Mouse (Mus musculus) intestine, embryonic 15.5 days (tissue): Measurements from ENCODE around the gene Nphp3. TPM values are rescaled to one million over a fixed set of nuclear protein-coding genes. Genes with fewer than 3 reads are reported as not detected.

Source experiments
- ATAC-seq: fragments of 200-750 bp; cut with Nextera tagmentation; 2 replicates; pipeline ENCODE4 v1.8.0; 2017; ENCODE audit warnings: moderate TSS enrichment, moderate library complexity
- H3K27ac ChIP-seq: fragments of 300-500 bp; sonication (generic); 2 replicates; pipeline ENCODE4 v1.5.1; 2015; ENCODE audit warnings: mild to moderate bottlenecking, inconsistent platforms
- H3K27me3 ChIP-seq: fragments of 300-500 bp; sonication (generic); replicated peaks from 2 replicates; pipeline ENCODE4 v1.6.1; 2015; ENCODE audit warnings: inconsistent platforms
- H3K36me3 ChIP-seq: fragments of 300-500 bp; sonication (generic); 2 replicates; pipeline ENCODE4 v1.6.1; 2015; ENCODE audit warnings: inconsistent platforms
- H3K4me1 ChIP-seq: fragments of 300-500 bp; sonication (generic); replicated peaks from 2 replicates; pipeline ENCODE4 v1.6.1; 2015; ENCODE audit warnings: inconsistent platforms
- H3K4me2 ChIP-seq: fragments of 300-500 bp; sonication (generic); replicated peaks from 2 replicates; pipeline ENCODE4 v1.6.1; 2015; ENCODE audit warnings: mild to moderate bottlenecking, inconsistent platforms
- H3K4me3 ChIP-seq: fragments of 300-500 bp; sonication (generic); replicated peaks from 2 replicates; pipeline ENCODE4 v1.5.1; 2015; ENCODE audit warnings: inconsistent platforms
- H3K9ac ChIP-seq: fragments of 300-500 bp; sonication (generic); 2 replicates; pipeline ENCODE4 v1.6.1; 2015; ENCODE audit warnings: inconsistent platforms
- H3K9me3 ChIP-seq: fragments of 300-500 bp; sonication (generic); 2 replicates; pipeline ENCODE4 v1.6.1; 2016; ENCODE audit warnings: inconsistent platforms
- WGBS: fragments of 180-500 bp; shearing (Covaris S2); methylation state at CpG from one replicate; pipeline ENCODE4 v1.1.7; 2015; 5-methylcytosine and 5-hydroxymethylcytosine counted together
- polyA plus RNA-seq: library from polyadenylated mRNA; unstranded; fragments of >200 nt; fragmentation: Nextera tagmentation; extraction: Ambion mirVana; gene quantifications from 2 replicates; pipeline ENCODE4 v1.2.1, GENCODE M21; 2015

Nphp3 gene
- polyA plus RNA-seq, result 3.4 and 3.5 TPM in 2 replicates

DNA sequence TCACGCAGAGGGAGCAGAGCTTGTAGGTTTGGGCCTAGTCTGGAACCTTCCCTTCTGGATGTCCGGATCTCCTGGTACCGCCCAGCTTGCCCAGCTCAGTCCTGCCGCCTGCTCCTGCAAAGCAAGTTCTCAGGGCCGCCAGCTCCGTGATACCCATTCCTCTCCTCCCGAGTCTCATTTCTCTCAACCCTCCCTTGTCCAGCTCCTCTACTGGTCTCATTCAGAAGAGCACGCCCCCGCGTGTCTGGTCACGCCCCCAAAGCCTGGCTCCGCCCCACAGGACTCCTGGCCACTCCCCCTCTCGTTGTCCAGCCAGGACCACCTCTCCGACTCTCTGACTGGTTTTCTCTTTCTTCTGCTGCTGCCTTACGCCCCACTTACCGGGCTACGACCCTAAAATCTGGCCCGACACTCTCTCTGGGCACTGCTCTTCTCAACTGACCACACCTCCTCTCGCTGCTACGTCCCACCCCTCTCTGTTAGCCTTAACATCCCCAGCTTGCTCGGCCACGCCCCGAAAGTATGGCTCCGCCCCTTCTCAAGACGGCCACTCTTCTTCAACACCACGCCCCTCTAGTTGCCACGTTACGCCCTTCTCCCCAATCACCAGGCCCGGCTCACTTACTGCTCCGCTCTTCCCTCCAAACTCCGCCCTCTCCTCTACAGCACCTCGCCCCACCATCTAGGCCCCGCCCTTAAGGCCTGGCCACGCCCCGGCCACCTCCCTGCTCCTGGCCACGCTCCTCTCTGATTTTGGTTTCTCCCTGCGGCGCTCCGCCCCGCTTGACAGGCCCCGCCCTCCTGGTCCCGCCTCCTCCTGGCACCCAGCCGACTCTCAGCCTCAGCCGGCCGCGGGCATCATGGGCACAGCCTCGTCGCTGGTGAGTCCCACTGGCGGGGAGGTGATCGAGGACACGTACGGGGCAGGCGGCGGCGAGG is at the start of gene Nphp3:
Gene Nphp3, plus strand, starts transcription at position 624 of the 939 bp plus-strand sequence.
- Histone ChIP-seq H3K9ac (peak within 1 kb of the TSS; percentile 55), H3K4me3 (peak within 1 kb of the TSS; percentile 68), H3K27me3 (no peaks in the 10 kb centered on the region), H3K27ac (peak within 1 kb of the TSS; percentile 88), H3K36me3 (no peaks in the 10 kb centered on the region; the same call in 1 of the 2 replicates), H3K4me1 (peaks cover 9% of the 10 kb centered on the region), H3K9me3 (no peaks in the 10 kb centered on the region), H3K4me2 (peak within 1 kb of the TSS; percentile 85)
- under 1% methylated on average over 55 of the region's 55 CpGs for WGBS
- ATAC-seq, result peak; percentile 98

DNA sequence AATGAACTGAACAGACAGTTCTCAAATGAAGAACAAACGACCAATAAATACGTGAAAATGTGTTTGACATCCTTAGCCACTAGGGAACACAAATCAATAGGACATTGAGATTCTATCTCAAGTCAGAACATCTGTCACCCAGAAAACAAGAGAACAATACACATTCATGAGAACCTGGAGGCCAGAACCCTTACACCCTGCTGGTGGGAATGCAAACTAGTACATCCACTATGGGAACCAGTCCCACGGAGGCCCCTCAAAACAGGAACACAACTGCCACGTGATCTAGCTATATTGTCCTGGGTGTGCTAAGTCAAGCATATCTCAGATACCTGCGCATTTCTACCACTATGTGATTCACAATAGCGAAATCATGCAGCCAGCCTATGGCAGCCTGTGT is 43.6 kb upstream of the Nphp3 start:
- WGBS, result 76% methylated on average over 6 of the region's 6 CpGs
- Histone ChIP-seq H3K4me2 (no peak overlapping the region), H3K27me3 (no peaks in the 10 kb centered on the region), H3K36me3 (no peaks in the 10 kb centered on the region), H3K4me1 (no peaks in the 10 kb centered on the region), H3K9ac (no peak overlapping the region), H3K4me3 (no peak overlapping the region), H3K9me3 (no peaks in the 10 kb centered on the region), H3K27ac (no peak overlapping the region)
- ATAC-seq, result no peak

DNA sequence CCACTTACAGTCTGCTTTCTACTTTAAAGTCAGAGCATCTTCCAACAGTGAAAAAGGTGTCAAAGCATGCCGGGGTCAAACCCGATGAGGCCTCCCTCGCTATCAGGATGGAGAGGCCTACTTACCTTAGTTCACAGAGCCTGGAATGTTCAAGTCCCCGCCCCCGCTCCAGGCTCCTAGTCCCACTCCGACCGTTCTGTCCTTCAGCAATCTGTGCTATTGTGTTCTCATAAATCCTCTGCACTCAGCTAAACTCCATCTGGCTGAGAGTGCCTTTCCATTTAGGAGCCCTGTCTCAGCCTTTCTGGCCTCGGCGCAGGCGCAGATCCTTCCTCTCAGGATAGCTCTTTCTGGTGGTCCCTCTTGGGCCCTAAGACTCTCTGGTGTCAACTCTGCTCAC is 42.4 kb upstream of the Nphp3 start:
- Histone ChIP-seq H3K4me1 (no peaks in the 10 kb centered on the region), H3K9ac (no peak overlapping the region), H3K27me3 (no peaks in the 10 kb centered on the region), H3K4me3 (no peak overlapping the region), H3K9me3 (no peaks in the 10 kb centered on the region), H3K27ac (no peak overlapping the region), H3K36me3 (no peaks in the 10 kb centered on the region), H3K4me2 (no peak overlapping the region)
- no peak for ATAC-seq
- 77% methylated on average over 10 of the region's 10 CpGs for WGBS

DNA sequence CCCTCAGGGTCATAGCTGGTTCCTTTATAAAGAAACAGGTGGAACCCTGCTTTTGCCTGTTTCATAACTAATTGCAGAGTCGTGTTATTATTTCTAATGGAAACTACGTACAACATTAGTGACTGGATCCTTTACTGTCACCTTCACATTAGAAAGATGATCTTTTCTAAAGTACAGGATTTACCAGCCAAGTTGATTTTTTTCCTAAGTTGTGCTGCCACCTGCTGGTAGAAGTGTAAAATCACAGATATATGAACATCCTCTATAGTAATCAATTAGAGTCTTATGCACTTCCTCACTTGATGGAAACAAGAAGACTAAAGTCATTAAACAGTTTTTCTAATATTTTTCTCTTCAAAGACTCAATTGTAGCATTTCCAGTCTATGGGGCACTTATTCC is 5.8 kb upstream of the Nphp3 start:
- WGBS, result 8% methylated on average over 2 of the region's 2 CpGs
- H3K4me1 ChIP-seq, result peaks cover 2% of the 10 kb centered on the region; the same call in 1 of the 2 replicates
- H3K4me2 ChIP-seq, result no peak overlapping the region
- H3K27ac ChIP-seq, result no peak overlapping the region
- H3K9me3 ChIP-seq, result no peaks in the 10 kb centered on the region
- H3K4me3 ChIP-seq, result no peak overlapping the region
- no peaks in the 10 kb centered on the region for H3K36me3 ChIP-seq
- ATAC-seq, result no peak
- H3K27me3 ChIP-seq, result no peaks in the 10 kb centered on the region
- H3K9ac ChIP-seq, result no peak overlapping the region

DNA sequence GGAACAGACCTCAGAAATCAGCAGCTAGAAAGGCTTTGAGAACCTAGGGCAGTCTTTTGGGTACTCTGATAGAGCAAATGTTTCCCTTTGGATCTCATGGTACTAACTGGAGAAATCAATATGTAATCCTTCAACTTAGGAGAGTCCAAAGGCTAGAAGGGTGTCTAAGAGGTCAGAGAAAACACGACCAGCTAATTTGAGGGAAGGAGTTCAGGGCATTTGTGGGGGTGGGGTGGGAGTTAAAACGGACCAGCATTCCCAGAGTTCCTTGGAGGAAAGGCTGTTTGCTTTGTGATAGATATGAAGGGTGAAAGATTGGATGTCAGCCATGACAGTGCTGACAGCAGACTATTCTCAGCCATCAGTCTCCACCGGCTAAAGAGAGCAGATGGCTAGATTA is 1.7 kb upstream of the Nphp3 start:
- H3K27ac ChIP-seq, result no peak overlapping the region
- no peaks in the 10 kb centered on the region for H3K27me3 ChIP-seq
- 50% methylated on average over 3 of the region's 3 CpGs for WGBS
- ATAC-seq, result no peak
- no peaks in the 10 kb centered on the region for H3K36me3 ChIP-seq
- no peak overlapping the region for H3K4me3 ChIP-seq
- H3K9ac ChIP-seq, result no peak overlapping the region
- H3K4me2 ChIP-seq, result no peak overlapping the region
- peaks cover 9% of the 10 kb centered on the region for H3K4me1 ChIP-seq
- no peaks in the 10 kb centered on the region for H3K9me3 ChIP-seq

DNA sequence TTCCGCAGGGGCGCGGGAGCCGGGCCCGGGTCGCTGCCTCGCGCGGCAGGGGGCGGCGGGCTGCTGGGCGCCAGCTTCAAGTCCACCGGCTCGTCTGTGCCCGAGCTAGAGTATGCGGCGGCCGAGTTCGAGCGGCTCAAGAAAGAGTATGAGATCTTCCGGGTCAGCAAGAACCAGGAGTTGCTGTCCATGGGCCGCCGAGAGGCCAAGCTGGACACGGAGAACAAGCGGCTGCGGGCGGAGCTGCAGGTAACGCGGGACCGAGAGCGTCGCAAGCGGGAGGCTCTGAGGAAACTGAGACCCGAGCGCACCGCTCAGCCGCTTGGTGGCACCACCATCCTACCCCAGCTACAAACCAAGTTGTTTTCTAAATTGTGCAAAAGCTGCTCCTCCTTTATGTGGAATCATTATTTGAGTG is 578 bp downstream of the Nphp3 start:
- Histone ChIP-seq H3K27me3 (no peaks in the 10 kb centered on the region), H3K4me1 (peaks cover 9% of the 10 kb centered on the region), H3K36me3 (no peaks in the 10 kb centered on the region; the same call in 1 of the 2 replicates), H3K27ac (peak overlapping the region; percentile 77), H3K9ac (peak overlapping the region; percentile 55), H3K4me2 (peak overlapping the region; percentile 85), H3K4me3 (peak overlapping the region; percentile 68), H3K9me3 (no peaks in the 10 kb centered on the region)
- ATAC-seq, result peak; percentile 64
- WGBS, result under 1% methylated on average over 37 of the region's 37 CpGs

DNA sequence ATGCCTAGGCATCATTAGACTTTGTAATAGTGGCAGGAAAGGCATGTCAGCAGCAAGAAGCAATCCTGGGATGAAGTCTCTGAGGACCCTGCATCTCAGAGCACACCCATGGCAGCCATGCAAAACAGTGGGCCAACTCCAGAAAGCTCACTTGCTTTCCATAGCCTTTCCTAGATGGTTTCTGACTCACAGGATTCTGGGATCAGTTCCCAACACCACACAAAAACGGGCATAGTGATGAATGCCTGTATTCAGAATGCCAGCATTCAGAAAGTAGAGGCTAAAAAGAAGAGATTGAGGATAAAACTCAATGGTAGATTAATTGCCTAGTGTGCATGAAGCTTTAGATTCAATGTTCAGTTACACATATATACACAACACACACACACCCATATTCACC is 12.2 kb downstream of the Nphp3 start:
- no peak overlapping the region for H3K9ac ChIP-seq
- no peak overlapping the region for H3K4me3 ChIP-seq
- H3K4me2 ChIP-seq, result no peak overlapping the region
- H3K27me3 ChIP-seq, result no peaks in the 10 kb centered on the region
- no peak overlapping the region for H3K27ac ChIP-seq
- no peaks in the 10 kb centered on the region for H3K4me1 ChIP-seq
- 74% methylated on average over 1 of the region's 1 CpGs for WGBS
- H3K36me3 ChIP-seq, result peaks cover 4% of the 10 kb centered on the region; the same call in 1 of the 2 replicates
- no peaks in the 10 kb centered on the region for H3K9me3 ChIP-seq
- ATAC-seq, result no peak

DNA sequence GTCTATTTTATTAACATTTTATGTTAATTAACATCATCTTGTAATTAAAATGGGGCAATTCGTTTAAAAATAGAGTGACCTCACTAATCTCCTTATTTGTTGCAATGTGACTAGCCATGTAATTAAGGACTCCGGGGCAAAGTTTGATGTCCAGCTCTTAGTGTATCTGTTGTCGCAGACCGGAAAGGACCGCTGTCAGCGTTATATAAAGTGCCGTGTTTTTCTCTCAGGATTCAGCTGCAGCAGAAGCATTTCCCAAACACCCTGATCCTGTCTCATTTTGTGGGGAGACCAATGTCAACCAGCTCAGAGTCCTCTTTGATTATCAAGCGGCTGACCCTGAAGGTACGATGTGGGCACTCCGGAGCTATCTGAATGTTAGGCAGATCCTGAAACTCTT is 18.7 kb downstream of the Nphp3 start:
- H3K9ac ChIP-seq, result no peak overlapping the region
- no peak for ATAC-seq
- no peak overlapping the region for H3K27ac ChIP-seq
- H3K4me3 ChIP-seq, result no peak overlapping the region
- WGBS, result 93% methylated on average over 10 of the region's 10 CpGs
- H3K4me2 ChIP-seq, result no peak overlapping the region
- H3K9me3 ChIP-seq, result no peaks in the 10 kb centered on the region
- H3K27me3 ChIP-seq, result no peaks in the 10 kb centered on the region
- H3K36me3 ChIP-seq, result no peaks in the 10 kb centered on the region
- H3K4me1 ChIP-seq, result no peaks in the 10 kb centered on the region

DNA sequence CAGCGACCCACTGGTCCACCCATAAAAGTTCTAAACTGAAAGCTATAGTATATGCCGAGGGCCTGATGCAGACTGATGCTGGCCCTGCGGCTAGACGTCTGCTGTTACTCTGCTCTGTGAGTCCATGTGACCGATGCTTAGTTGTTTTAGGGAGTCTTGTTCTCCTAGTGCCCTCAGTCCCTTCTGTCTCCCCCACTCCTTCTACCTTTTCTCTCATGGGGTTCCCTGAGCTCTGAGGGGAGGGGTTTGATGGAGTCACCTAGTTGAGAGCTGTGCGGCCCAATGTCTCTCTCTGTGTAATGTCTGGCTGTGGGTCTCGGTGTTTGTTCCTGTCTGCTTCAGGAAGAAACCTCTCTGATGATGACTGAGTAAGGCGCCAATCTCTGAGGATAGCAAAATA is 24.8 kb downstream of the Nphp3 start:
- Histone ChIP-seq H3K4me1 (no peaks in the 10 kb centered on the region), H3K9me3 (no peaks in the 10 kb centered on the region), H3K4me3 (no peak overlapping the region), H3K9ac (no peak overlapping the region), H3K4me2 (no peak overlapping the region), H3K27ac (no peak overlapping the region), H3K27me3 (no peaks in the 10 kb centered on the region), H3K36me3 (peaks cover 8% of the 10 kb centered on the region; the same call in 1 of the 2 replicates)
- no peak for ATAC-seq
- 97% methylated on average over 8 of the region's 8 CpGs for WGBS

DNA sequence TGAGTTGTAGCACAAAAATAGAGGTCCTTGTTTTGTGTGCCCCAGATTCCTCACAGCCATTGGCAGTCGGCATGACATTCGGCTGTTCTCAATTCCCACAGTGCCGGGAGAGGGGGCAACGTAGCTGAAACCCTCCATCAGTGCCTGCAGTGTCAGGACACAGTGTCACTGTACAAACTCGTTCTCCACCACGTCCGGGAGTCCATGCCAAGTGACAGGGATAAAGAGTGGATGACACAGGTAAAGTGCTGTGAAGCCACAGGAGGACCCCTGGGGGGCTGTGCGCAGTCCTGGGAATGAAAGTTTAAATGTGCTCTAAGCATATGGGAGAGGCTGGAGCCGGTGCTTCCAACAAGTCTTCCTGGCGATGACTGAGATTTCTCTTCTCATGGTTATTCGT is 27.5 kb downstream of the Nphp3 start:
- no peaks in the 10 kb centered on the region for H3K4me1 ChIP-seq

DNA sequence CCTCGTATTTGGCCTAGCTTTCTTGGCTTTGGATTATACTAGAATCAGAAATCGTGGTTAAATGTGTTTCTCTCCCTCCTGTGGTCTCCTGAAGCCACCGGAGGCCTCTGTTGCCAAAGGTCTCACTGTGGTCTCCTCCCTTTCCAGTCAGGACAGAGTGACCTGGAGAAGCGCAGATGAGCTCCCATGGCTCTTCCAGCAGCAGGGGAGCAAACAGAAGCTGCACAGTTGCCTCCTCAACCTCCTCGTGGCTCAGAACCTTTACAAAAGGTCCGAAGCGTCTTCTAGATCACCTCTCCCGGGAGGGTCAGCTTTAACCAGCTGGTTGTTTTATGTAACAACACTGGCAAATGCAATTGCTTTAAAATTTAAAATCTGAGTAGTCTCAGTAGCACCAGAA is 31.9 kb downstream of the Nphp3 start:
- Histone ChIP-seq H3K4me1 (no peaks in the 10 kb centered on the region), H3K9me3 (no peaks in the 10 kb centered on the region), H3K4me2 (no peak overlapping the region), H3K27ac (no peak overlapping the region), H3K9ac (no peak overlapping the region), H3K36me3 (no peaks in the 10 kb centered on the region), H3K27me3 (no peaks in the 10 kb centered on the region), H3K4me3 (no peak overlapping the region)
- ATAC-seq, result no peak
- 84% methylated on average over 8 of the region's 8 CpGs for WGBS

More for the DNA sequence above, 27.5 kb downstream of the Nphp3 start:
- no peak for ATAC-seq
- Histone ChIP-seq H3K4me3 (no peak overlapping the region), H3K4me2 (no peak overlapping the region), H3K27me3 (no peaks in the 10 kb centered on the region), H3K36me3 (peaks cover 8% of the 10 kb centered on the region; the same call in 1 of the 2 replicates), H3K27ac (no peak overlapping the region), H3K9me3 (no peaks in the 10 kb centered on the region), H3K9ac (no peak overlapping the region)
- WGBS, result 90% methylated on average over 11 of the region's 11 CpGs

DNA sequence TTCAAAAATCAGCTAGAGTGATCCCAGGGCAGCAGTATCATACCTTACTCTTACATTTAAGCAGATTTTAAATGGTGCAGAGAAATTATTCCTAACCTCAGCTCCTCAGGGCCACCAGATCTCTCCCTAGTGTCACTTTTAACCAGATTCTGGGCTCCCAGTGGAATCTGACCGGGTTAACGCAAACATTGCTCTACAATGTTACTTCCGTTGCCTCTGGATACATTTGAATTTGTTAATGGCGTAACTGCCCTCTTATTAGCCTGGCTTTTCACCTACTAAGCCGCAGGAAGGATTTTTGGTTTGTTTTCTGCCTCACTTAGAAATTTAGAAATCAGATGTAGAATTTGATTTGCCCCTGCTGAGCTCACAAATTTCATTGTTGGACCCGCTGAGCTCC is 32.4 kb downstream of the Nphp3 start:
- H3K36me3 ChIP-seq, result no peaks in the 10 kb centered on the region

More for the DNA sequence above, 32.4 kb downstream of the Nphp3 start:
- no peaks in the 10 kb centered on the region for H3K4me1 ChIP-seq
- H3K9ac ChIP-seq, result no peak overlapping the region
- H3K4me3 ChIP-seq, result no peak overlapping the region
- 74% methylated on average over 6 of the region's 6 CpGs for WGBS
- no peak for ATAC-seq
- no peak overlapping the region for H3K27ac ChIP-seq
- H3K27me3 ChIP-seq, result no peaks in the 10 kb centered on the region
- no peaks in the 10 kb centered on the region for H3K9me3 ChIP-seq
- no peak overlapping the region for H3K4me2 ChIP-seq
